In genomic region chr17:23969231-23969630, GRCm38 (mm10) we compare ENCODE assay signal across 10 mouse cellular contexts. TPM values are rescaled to one million over a fixed set of nuclear protein-coding genes. Genes with fewer than 3 reads are reported as not detected.
DNase-seq lines count a peak whose midpoint lies in the region; ATAC-seq and TF ChIP-seq lines count a peak whose summit lies in the region.
"Had no signal": no experiment of that assay in that cellular context is flagged by ENCODE, and none has a peak within 500 bp of the region (broad histone marks: within the 10 kb centered on the region; RNA-seq: fewer than 3 reads in every experiment).

No protein-coding gene starts in this region.

- no peaks in the 10 kb centered on the region for H3K27me3 ChIP-seq in Patski
- H3K27me3 ChIP-seq in splenic B cell, adult 2 months (ENCODE audit: control insufficient read depth, insufficient read depth, low read length, poor library complexity, severe bottlenecking): no peaks in the 10 kb centered on the region
- H3K27me3 ChIP-seq: embryonic facial prominence, embryonic 12.5 days; neural tube, embryonic 12.5 days had no signal

- no peaks in the 10 kb centered on the region for H3K36me3 ChIP-seq in splenic B cell, adult 2 months (ENCODE audit: control insufficient read depth, insufficient read depth, low read length, poor library complexity, severe bottlenecking)
- H3K36me3 ChIP-seq: embryonic facial prominence, embryonic 12.5 days; neural tube, embryonic 12.5 days had no signal

- CTCF ChIA-PET in Patski (lab: Charles Lee): interaction anchor here (0.6 to 2.1 kb wide), 10 partner anchors 9 to 120 kb away, joined by 3 to 7 read pairs (median 4); partner anchors contain the start of gene Prss30

- DNase-seq in heart, adult 11 months: peak; percentile 93
- DNase-seq in heart, postnatal 25 days (ENCODE audit: low spot score): no peak
- no peak for DNase-seq in Patski (ENCODE audit: low read depth, low spot score)
- DNase-seq in cerebellum, postnatal 14 days: peak; percentile 82 to 91
- peak; percentile 72 to 86 for DNase-seq in heart, postnatal 36 days
- DNase-seq in left cerebral cortex, postnatal 10 days (ENCODE audit: extremely low spot score in 1 of 2, low spot score in 2 of 2): peak; percentile 42 to 77
- DNase-seq in monocyte, adult 2 months (ENCODE audit: low read depth in 1 of 2, low spot score in 2 of 2): peak; percentile 42 to 73
- peak; percentile 76 for DNase-seq in splenic B cell, adult 2 months (ENCODE audit: low read depth, low spot score)

- TF ChIP-seq CTCF in Patski (IDR thresholded peaks at IDR 0.05): peak; percentile 92

- intact Hi-C loops in heart, postnatal 25 days (cut with DNase I): loop anchor here (5.0 kb wide), 1 partner anchor 43 kb away; no protein-coding TSS in a partner anchor
- intact Hi-C loops in heart, postnatal 36 days (cut with DNase I): loop anchor here (2.0 to 5.0 kb wide), 2 partner anchors 24 to 48 kb away; no protein-coding TSS in a partner anchor
- intact Hi-C loops in left cerebral cortex, postnatal 10 days (cut with DNase I): no loop called here

- in situ Hi-C loops in Patski (cut with MboI; ENCODE audit: low pct_unique_long_range_greater_than_20kb): no loop called here

- POLR2A ChIA-PET in Patski (lab: Charles Lee): no interaction called here

- peak; percentile 66 for ATAC-seq in Patski

RNA-seq across cellular contexts. Expression of gene Prss30, which starts 11.1 kb away (rescaled TPM):
- not detected for total RNA-seq in heart, postnatal 25 days (2021)
- 0.05 TPM for polyA plus RNA-seq in Patski (2021)
- not detected for total RNA-seq in heart, postnatal 36 days (2021)
- under 1 TPM in 1 of 2 experiments, not detected in 1; 0.30 TPM for total RNA-seq in left cerebral cortex, postnatal 10 days (2021)
- polyA plus RNA-seq: embryonic facial prominence, embryonic 12.5 days; neural tube, embryonic 12.5 days had no signal

RNA-seq across cellular contexts. Expression of gene Sbpl, which starts 14.2 kb away (rescaled TPM):
- not detected for total RNA-seq in heart, postnatal 25 days (2021)
- not detected for polyA plus RNA-seq in Patski (2021)
- total RNA-seq in heart, postnatal 36 days (2021): not detected
- total RNA-seq in left cerebral cortex, postnatal 10 days (2021): not detected
- polyA plus RNA-seq: embryonic facial prominence, embryonic 12.5 days; neural tube, embryonic 12.5 days had no signal

RNA-seq across cellular contexts. Expression of gene Sbp, which starts 27.8 kb away (rescaled TPM):
- not detected for total RNA-seq in heart, postnatal 25 days (2021)
- polyA plus RNA-seq in Patski (2021): not detected
- not detected for total RNA-seq in heart, postnatal 36 days (2021)
- total RNA-seq in left cerebral cortex, postnatal 10 days (2021): not detected
- polyA plus RNA-seq: embryonic facial prominence, embryonic 12.5 days; neural tube, embryonic 12.5 days had no signal

RNA-seq across cellular contexts. Expression of gene Prss22, which starts 28.7 kb away (rescaled TPM):
- not detected for total RNA-seq in heart, postnatal 25 days (2021)
- 0.28 TPM for polyA plus RNA-seq in Patski (2021)
- not detected for total RNA-seq in heart, postnatal 36 days (2021)
- under 1 TPM; 0.53 to 0.69 TPM for total RNA-seq in left cerebral cortex, postnatal 10 days (2021)

RNA-seq across cellular contexts. Expression of gene Dcpp3, which starts 52.0 kb away (rescaled TPM):
- total RNA-seq in heart, postnatal 25 days (2021): not detected
- not detected for polyA plus RNA-seq in Patski (2021)
- total RNA-seq in heart, postnatal 36 days (2021): not detected
- total RNA-seq in left cerebral cortex, postnatal 10 days (2021): not detected
- polyA plus RNA-seq: embryonic facial prominence, embryonic 12.5 days; neural tube, embryonic 12.5 days had no signal

Comparison
In these comparisons a context has a peak if more than half of its experiments do, and no peak if none do; other contexts are left out.
1. DNase-seq: peak in heart, adult 11 months (single experiment), cerebellum, postnatal 14 days (2 of 2), heart, postnatal 36 days (2 of 2), left cerebral cortex, postnatal 10 days (2 of 2), monocyte, adult 2 months (2 of 2) and splenic B cell, adult 2 months (single experiment); none in heart, postnatal 25 days (single experiment) and Patski (single experiment).